In genomic region chr16:9165763-9166310, GRCm38 (mm10) we compare ENCODE assay signal across 15 mouse cellular contexts.
DNase-seq lines count a peak whose midpoint lies in the region; ATAC-seq and TF ChIP-seq lines count a peak whose summit lies in the region.
"Had no signal": no experiment of that assay in that cellular context is flagged by ENCODE, and none has a peak within 500 bp of the region (broad histone marks: within the 10 kb centered on the region; RNA-seq: fewer than 3 reads in every experiment).

No protein-coding gene starts in this region.

- H3K27me3 ChIP-seq in forebrain, embryonic 14.5 days (replicated peaks; ENCODE audit: control insufficient read depth, insufficient read depth, low read length): no peaks in the 10 kb centered on the region
- H3K27me3 ChIP-seq in forebrain, embryonic 16.5 days (replicated peaks; ENCODE audit: control insufficient read depth, insufficient read depth, low read length): no peaks in the 10 kb centered on the region
- no peaks in the 10 kb centered on the region for H3K27me3 ChIP-seq in hindbrain, embryonic 16.5 days (replicated peaks; ENCODE audit: control insufficient read depth, insufficient read depth, low read length)
- no peaks in the 10 kb centered on the region for H3K27me3 ChIP-seq in hindbrain, embryonic 11.5 days (ENCODE audit: control insufficient read depth, insufficient read depth, low read length)
- no peaks in the 10 kb centered on the region for H3K27me3 ChIP-seq in midbrain, postnatal 0 days (ENCODE audit: insufficient read depth, low read length)
- H3K27me3 ChIP-seq in midbrain, embryonic 10.5 days (ENCODE audit: low read depth, poor library complexity, severe bottlenecking): no peaks in the 10 kb centered on the region

- WGBS in forebrain, embryonic 14.5 days: 45% methylated on average over 8 of the region's 8 CpGs
- WGBS in forebrain, embryonic 16.5 days: 46% methylated on average over 8 of the region's 8 CpGs
- 40% methylated on average over 8 of the region's 8 CpGs for WGBS in hindbrain, embryonic 16.5 days
- 52% methylated on average over 8 of the region's 8 CpGs for WGBS in hindbrain, embryonic 11.5 days
- WGBS in midbrain, postnatal 0 days: 40% methylated on average over 8 of the region's 8 CpGs
- 57% methylated on average over 8 of the region's 8 CpGs for WGBS in midbrain, embryonic 10.5 days

- no peaks in the 10 kb centered on the region for H3K4me1 ChIP-seq in forebrain, embryonic 14.5 days (ENCODE audit: control insufficient read depth, insufficient read depth, low read length)
- peaks cover 6% of the 10 kb centered on the region; the same call in 1 of the 2 replicates for H3K4me1 ChIP-seq in forebrain, embryonic 16.5 days (replicated peaks; ENCODE audit: control insufficient read depth, insufficient read depth, low read length)
- H3K4me1 ChIP-seq in hindbrain, embryonic 16.5 days (ENCODE audit: control insufficient read depth, insufficient read depth, low read depth, low read length): no peaks in the 10 kb centered on the region
- H3K4me1 ChIP-seq in hindbrain, embryonic 11.5 days (replicated peaks; ENCODE audit: control insufficient read depth, insufficient read depth, low read length): no peaks in the 10 kb centered on the region
- no peaks in the 10 kb centered on the region for H3K4me1 ChIP-seq in midbrain, postnatal 0 days (ENCODE audit: insufficient read depth, low read length)
- H3K4me1 ChIP-seq in midbrain, embryonic 10.5 days: peaks cover 9% of the 10 kb centered on the region
- H3K4me1 ChIP-seq: heart, embryonic 10.5 days had no signal

- H3K9me3 ChIP-seq in forebrain, embryonic 14.5 days (replicated peaks; ENCODE audit: control insufficient read depth, low read length): no peaks in the 10 kb centered on the region
- H3K9me3 ChIP-seq in forebrain, embryonic 16.5 days (ENCODE audit: control insufficient read depth, low read length): no peaks in the 10 kb centered on the region
- no peaks in the 10 kb centered on the region for H3K9me3 ChIP-seq in hindbrain, embryonic 16.5 days (ENCODE audit: control insufficient read depth, low read length)
- H3K9me3 ChIP-seq in hindbrain, embryonic 11.5 days (ENCODE audit: control insufficient read depth, low read length): no peaks in the 10 kb centered on the region
- no peaks in the 10 kb centered on the region for H3K9me3 ChIP-seq in midbrain, postnatal 0 days (ENCODE audit: low read length)
- no peaks in the 10 kb centered on the region for H3K9me3 ChIP-seq in midbrain, embryonic 10.5 days (replicated peaks)
- H3K9me3 ChIP-seq: heart, embryonic 10.5 days had no signal

- no peak overlapping the region for H3K4me2 ChIP-seq in forebrain, embryonic 14.5 days (ENCODE audit: low read length)
- no peak overlapping the region for H3K4me2 ChIP-seq in forebrain, embryonic 16.5 days (ENCODE audit: low read length)
- no peak overlapping the region for H3K4me2 ChIP-seq in hindbrain, embryonic 16.5 days (ENCODE audit: low read length)
- H3K4me2 ChIP-seq in hindbrain, embryonic 11.5 days (replicated peaks; ENCODE audit: low read depth, low read length): no peak overlapping the region
- H3K4me2 ChIP-seq in midbrain, postnatal 0 days (ENCODE audit: low read depth, low read length, poor library complexity, severe bottlenecking): no peak overlapping the region

- H3K9ac ChIP-seq in forebrain, embryonic 14.5 days (ENCODE audit: low read length): no peak overlapping the region
- no peak overlapping the region for H3K9ac ChIP-seq in forebrain, embryonic 16.5 days (replicated peaks; ENCODE audit: low read depth, low read length)
- H3K9ac ChIP-seq in hindbrain, embryonic 16.5 days (ENCODE audit: low read depth, low read length): no peak overlapping the region
- no peak overlapping the region for H3K9ac ChIP-seq in hindbrain, embryonic 11.5 days (ENCODE audit: low read depth, low read length)
- H3K9ac ChIP-seq in midbrain, postnatal 0 days (replicated peaks; ENCODE audit: low read length, poor library complexity, severe bottlenecking): no peak overlapping the region

- no peaks in the 10 kb centered on the region for H3K36me3 ChIP-seq in forebrain, embryonic 14.5 days (ENCODE audit: control insufficient read depth, insufficient read depth, low read length)
- no peaks in the 10 kb centered on the region for H3K36me3 ChIP-seq in forebrain, embryonic 16.5 days (ENCODE audit: control insufficient read depth, insufficient read depth)
- no peaks in the 10 kb centered on the region for H3K36me3 ChIP-seq in hindbrain, embryonic 16.5 days (ENCODE audit: control insufficient read depth, insufficient read depth, low read length)
- no peaks in the 10 kb centered on the region for H3K36me3 ChIP-seq in hindbrain, embryonic 11.5 days (ENCODE audit: control insufficient read depth, insufficient read depth, low read length)
- H3K36me3 ChIP-seq in midbrain, postnatal 0 days (ENCODE audit: insufficient read depth, low read length): no peaks in the 10 kb centered on the region
- no peaks in the 10 kb centered on the region for H3K36me3 ChIP-seq in midbrain, embryonic 10.5 days
- H3K36me3 ChIP-seq: heart, embryonic 10.5 days had no signal

- peak; percentile 45 for DNase-seq in forebrain, embryonic 14.5 days (ENCODE audit: low spot score)
- DNase-seq in hindbrain, embryonic 11.5 days (ENCODE audit: low spot score): no peak
- peak; percentile 36 for DNase-seq in midbrain, postnatal 0 days (ENCODE audit: low spot score)
- DNase-seq in midbrain, embryonic 10.5 days (ENCODE audit: low spot score): no peak
- peak; percentile 32 for DNase-seq in lung, postnatal 36 days
- DNase-seq in right cerebral cortex, postnatal 10 days (ENCODE audit: low spot score in 2 of 2): no peak
- DNase-seq: adrenal gland, postnatal 25 days; cerebellum, postnatal 14 days; liver; retina, postnatal 1 day; spleen, adult 18-20 months had no signal

- no peak for TF ChIP-seq CTCF in midbrain, postnatal 0 days (IDR thresholded peaks at IDR 0.05)

- H3K4me3 ChIP-seq in forebrain, embryonic 14.5 days (ENCODE audit: low read depth, low read length): no peak overlapping the region
- H3K4me3 ChIP-seq in forebrain, embryonic 16.5 days (replicated peaks; ENCODE audit: low read length): no peak overlapping the region
- H3K4me3 ChIP-seq in hindbrain, embryonic 16.5 days (ENCODE audit: low read length): no peak overlapping the region
- H3K4me3 ChIP-seq in hindbrain, embryonic 11.5 days (ENCODE audit: low read depth, low read length): no peak overlapping the region
- no peak overlapping the region for H3K4me3 ChIP-seq in midbrain, postnatal 0 days (ENCODE audit: low read depth, low read length)
- no peak overlapping the region for H3K4me3 ChIP-seq in midbrain, embryonic 10.5 days
- H3K4me3 ChIP-seq: heart, embryonic 10.5 days had no signal

- no peak for ATAC-seq in forebrain, embryonic 14.5 days
- no peak for ATAC-seq in forebrain, embryonic 16.5 days
- peak; percentile 70 for ATAC-seq in hindbrain, embryonic 16.5 days
- no peak for ATAC-seq in hindbrain, embryonic 11.5 days (ENCODE audit: low FRiP score)
- ATAC-seq in midbrain, postnatal 0 days (ENCODE audit: low FRiP score): no peak

- no peak overlapping the region for H3K27ac ChIP-seq in forebrain, embryonic 14.5 days (ENCODE audit: low read depth, low read length)
- no peak overlapping the region for H3K27ac ChIP-seq in forebrain, embryonic 16.5 days (ENCODE audit: low read length)
- H3K27ac ChIP-seq in hindbrain, embryonic 16.5 days (ENCODE audit: low read depth, low read length): no peak overlapping the region
- no peak overlapping the region for H3K27ac ChIP-seq in hindbrain, embryonic 11.5 days (ENCODE audit: low read depth, low read length)
- no peak overlapping the region for H3K27ac ChIP-seq in midbrain, postnatal 0 days (ENCODE audit: low read depth, low read length)
- no peak overlapping the region for H3K27ac ChIP-seq in midbrain, embryonic 10.5 days (replicated peaks)
- H3K27ac ChIP-seq: heart, embryonic 10.5 days; stomach, postnatal 0 days had no signal

Comparison
In these comparisons a context has a peak if more than half of its experiments do, and no peak if none do; other contexts are left out.
1. DNase-seq: peak in forebrain, embryonic 14.5 days (single experiment), midbrain, postnatal 0 days (single experiment) and lung, postnatal 36 days (single experiment); none in hindbrain, embryonic 11.5 days (single experiment), midbrain, embryonic 10.5 days (single experiment) and right cerebral cortex, postnatal 10 days (0 of 2).